Mouse (Mus musculus) liver (tissue): ENCODE measurements around the gene Cyp4a32.

Experiments used
- DNase-seq: peaks from one replicate; pipeline ENCODE4 v3.0.0-alpha.2; 2020; ENCODE audit warnings: mixed read lengths

The Cyp4a32 gene

DNA sequence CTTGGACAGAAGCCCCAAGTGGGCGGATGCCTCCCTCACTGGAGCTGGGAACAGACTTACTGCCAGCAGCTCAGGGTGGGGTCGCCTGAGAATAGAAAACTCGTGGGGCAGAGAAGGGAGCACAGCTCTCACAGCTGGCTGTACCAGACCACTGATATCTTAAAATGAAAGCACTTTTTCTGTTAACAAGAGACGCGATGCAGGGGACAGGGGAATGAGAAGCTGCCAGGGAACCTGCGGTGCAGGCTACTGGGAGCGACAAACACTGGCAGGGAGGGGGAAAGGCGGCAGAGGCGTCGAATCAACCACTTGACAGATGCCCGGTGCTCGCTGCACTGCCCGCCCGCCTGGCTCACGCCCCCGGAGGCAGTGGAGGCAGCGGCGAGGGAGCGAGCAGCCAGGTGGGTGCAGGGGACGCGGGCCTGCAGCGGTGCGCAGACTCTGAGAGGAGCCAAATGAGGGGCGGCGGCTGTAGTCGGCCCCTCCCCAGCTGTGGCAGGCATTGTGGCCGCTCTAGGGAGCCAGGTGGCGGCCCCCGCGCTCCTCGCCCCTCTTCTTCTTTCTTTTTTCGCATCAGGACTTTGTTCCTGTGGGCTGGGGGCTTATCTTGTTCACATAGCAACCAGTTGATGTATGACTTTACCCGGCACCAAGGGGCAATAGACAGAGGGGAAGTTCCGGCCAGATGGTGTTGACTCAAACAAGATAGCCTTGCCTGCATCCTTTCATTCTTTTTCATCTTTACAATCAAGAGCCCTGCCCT is 56.5 kb downstream of the Cyp4a32 start:
- peak; percentile 34 for DNase-seq

GRCm38 (mm10) chr4:115657867-115658249 is 57.1 kb downstream of the Cyp4a32 start:
- no peak for DNase-seq

- DNase-seq, result no peak
Measured at GRCm38 (mm10) chr4:115659190-115659589, 58.4 kb downstream of the Cyp4a32 start.
